ENCODE assay signal across 9 mouse cellular contexts in genomic region chr1:116313269-116313668, GRCm38 (mm10).
DNase-seq lines count a peak whose midpoint lies in the region; ATAC-seq and TF ChIP-seq lines count a peak whose summit lies in the region.
"Had no signal": no experiment of that assay in that cellular context is flagged by ENCODE, and none has a peak within 500 bp of the region (broad histone marks: within the 10 kb centered on the region; RNA-seq: fewer than 3 reads in every experiment).

No protein-coding gene starts in this region.

- no peaks in the 10 kb centered on the region for H3K4me1 ChIP-seq in forebrain, postnatal 0 days (ENCODE audit: insufficient read depth)
- no peaks in the 10 kb centered on the region for H3K4me1 ChIP-seq in forebrain, embryonic 10.5 days
- H3K4me1 ChIP-seq in lung, embryonic 14.5 days (ENCODE audit: insufficient read depth) = no peaks in the 10 kb centered on the region

- no peaks in the 10 kb centered on the region for H3K27me3 ChIP-seq in forebrain, postnatal 0 days (ENCODE audit: insufficient read depth, low read length)
- no peaks in the 10 kb centered on the region for H3K27me3 ChIP-seq in forebrain, embryonic 10.5 days (ENCODE audit: poor library complexity, severe bottlenecking)
- H3K27me3 ChIP-seq in lung, embryonic 14.5 days (ENCODE audit: insufficient read depth, low read length) = no peaks in the 10 kb centered on the region

- peak; percentile 26 for DNase-seq in forebrain, postnatal 0 days
- no peak for DNase-seq in forebrain, embryonic 10.5 days (ENCODE audit: extremely low spot score, low spot score)
- peak; percentile 24 for DNase-seq in lung, embryonic 14.5 days
- no peak for DNase-seq in lung, postnatal 4 days
- peak; percentile 6 to 23 for DNase-seq in adrenal gland, postnatal 36 days
- DNase-seq in layer of hippocampus, postnatal 14 days (ENCODE audit: low spot score in 2 of 2) = peak; percentile 13 to 31
- no peak for DNase-seq in T-cell, adult 2 months (ENCODE audit: low spot score)
- no peak for DNase-seq in thymus, adult 18-20 months

- H3K9me3 ChIP-seq in forebrain, postnatal 0 days (ENCODE audit: low read length) = no peaks in the 10 kb centered on the region
- H3K9me3 ChIP-seq in forebrain, embryonic 10.5 days = no peaks in the 10 kb centered on the region
- H3K9me3 ChIP-seq in lung, embryonic 14.5 days (ENCODE audit: low read depth, low read length) = no peaks in the 10 kb centered on the region
- H3K9me3 ChIP-seq: G1E had no signal

- H3K9ac ChIP-seq in forebrain, postnatal 0 days = no peak overlapping the region
- H3K9ac ChIP-seq in lung, embryonic 14.5 days = no peak overlapping the region

- ATAC-seq in forebrain, postnatal 0 days = no peak
- no peak for ATAC-seq in lung, embryonic 14.5 days (ENCODE audit: insufficient read depth)

- H3K27ac ChIP-seq in forebrain, postnatal 0 days (ENCODE audit: low read depth, low read length) = no peak overlapping the region
- H3K27ac ChIP-seq in forebrain, embryonic 10.5 days = no peak overlapping the region
- H3K27ac ChIP-seq in lung, embryonic 14.5 days (ENCODE audit: low read depth) = no peak overlapping the region

- no peak overlapping the region for H3K4me2 ChIP-seq in forebrain, postnatal 0 days (ENCODE audit: low read depth)
- no peak overlapping the region for H3K4me2 ChIP-seq in lung, embryonic 14.5 days

- no peak overlapping the region for H3K4me3 ChIP-seq in forebrain, postnatal 0 days (ENCODE audit: low read depth, low read length)
- no peak overlapping the region for H3K4me3 ChIP-seq in forebrain, embryonic 10.5 days
- no peak overlapping the region for H3K4me3 ChIP-seq in lung, embryonic 14.5 days (ENCODE audit: low read depth, low read length)

- TF ChIP-seq CTCF in forebrain, postnatal 0 days (IDR thresholded peaks at IDR 0.05; ENCODE audit: low read depth) = peak; percentile 54
- peak; percentile 39 for TF ChIP-seq CTCF in lung, embryonic 14.5 days (IDR thresholded peaks at IDR 0.05; ENCODE audit: low read depth)

- no peaks in the 10 kb centered on the region for H3K36me3 ChIP-seq in forebrain, postnatal 0 days (ENCODE audit: insufficient read depth)
- no peaks in the 10 kb centered on the region for H3K36me3 ChIP-seq in forebrain, embryonic 10.5 days (replicated peaks)
- H3K36me3 ChIP-seq in lung, embryonic 14.5 days (ENCODE audit: insufficient read depth) = no peaks in the 10 kb centered on the region
- H3K36me3 ChIP-seq: G1E had no signal

Comparison
In these comparisons a context has a peak if more than half of its experiments do, and no peak if none do; other contexts are left out.
1. DNase-seq: peak in forebrain, postnatal 0 days (single experiment), lung, embryonic 14.5 days (single experiment), adrenal gland, postnatal 36 days (2 of 2) and layer of hippocampus, postnatal 14 days (2 of 2); none in forebrain, embryonic 10.5 days (single experiment), lung, postnatal 4 days (0 of 2), T-cell, adult 2 months (single experiment) and thymus, adult 18-20 months (0 of 2).